ENCODE assay signal across 10 mouse cellular contexts in genomic region chr1:86538383-86538782, GRCm38 (mm10). TPM values are rescaled to one million over a fixed set of nuclear protein-coding genes. Genes with fewer than 3 reads are reported as not detected.
DNase-seq lines count a peak whose midpoint lies in the region; ATAC-seq and TF ChIP-seq lines count a peak whose summit lies in the region.
"Had no signal": no experiment of that assay in that cellular context is flagged by ENCODE, and none has a peak within 500 bp of the region (broad histone marks: within the 10 kb centered on the region; RNA-seq: fewer than 3 reads in every experiment).

No protein-coding gene starts in this region.

- TF ChIP-seq POLR2A in bone marrow, adult 2 months (IDR thresholded peaks at IDR 0.05; ENCODE audit: borderline replicate concordance, control insufficient read depth, low read depth, low read length), result no peak

- H3K9ac ChIP-seq in hindbrain, embryonic 14.5 days, result no peak overlapping the region
- H3K9ac ChIP-seq in neural tube, embryonic 15.5 days (replicated peaks), result no peak overlapping the region
- H3K9ac ChIP-seq: midbrain, embryonic 13.5 days had no signal

- H3K27ac ChIP-seq in hindbrain, embryonic 10.5 days, result no peak overlapping the region
- no peak overlapping the region for H3K27ac ChIP-seq in hindbrain, embryonic 14.5 days
- no peak overlapping the region for H3K27ac ChIP-seq in bone marrow, adult 2 months (ENCODE audit: control insufficient read depth, insufficient read depth, low read depth, low read length, poor library complexity)
- no peak overlapping the region for H3K27ac ChIP-seq in neural tube, embryonic 15.5 days (replicated peaks)
- H3K27ac ChIP-seq: midbrain, embryonic 13.5 days had no signal

- DNase-seq in hindbrain, embryonic 10.5 days (ENCODE audit: low spot score), result peak; percentile 13
- DNase-seq in hindbrain, embryonic 14.5 days (ENCODE audit: low spot score), result no peak
- DNase-seq in retina, postnatal 1 day, result peak; percentile 49
- no peak for DNase-seq in retina, embryonic 14.5 days (ENCODE audit: low spot score)
- peak; percentile 61 for DNase-seq in thymus, postnatal 14 days
- no peak for DNase-seq in left cerebral cortex, adult 8-10 months (ENCODE audit: low spot score in 2 of 2)

- H3K4me3 ChIP-seq in hindbrain, embryonic 10.5 days, result no peak overlapping the region
- H3K4me3 ChIP-seq in hindbrain, embryonic 14.5 days (replicated peaks; ENCODE audit: low read length), result no peak overlapping the region
- no peak overlapping the region for H3K4me3 ChIP-seq in bone marrow, adult 2 months (replicated peaks; ENCODE audit: control insufficient read depth, low read depth, low read length)
- H3K4me3 ChIP-seq in neural tube, embryonic 15.5 days (replicated peaks), result no peak overlapping the region
- H3K4me3 ChIP-seq: erythroblast, embryonic 14.5 days; midbrain, embryonic 13.5 days had no signal

- H3K27me3 ChIP-seq in hindbrain, embryonic 10.5 days (ENCODE audit: insufficient read depth, poor library complexity, severe bottlenecking), result no peaks in the 10 kb centered on the region
- no peaks in the 10 kb centered on the region for H3K27me3 ChIP-seq in hindbrain, embryonic 14.5 days (ENCODE audit: control insufficient read depth, insufficient read depth, low read length)
- H3K27me3 ChIP-seq in neural tube, embryonic 15.5 days (replicated peaks), result no peaks in the 10 kb centered on the region
- H3K27me3 ChIP-seq: midbrain, embryonic 13.5 days had no signal

- no peak for ATAC-seq in hindbrain, embryonic 14.5 days (ENCODE audit: low FRiP score)
- no peak for ATAC-seq in neural tube, embryonic 15.5 days (ENCODE audit: low FRiP score)
- ATAC-seq: midbrain, embryonic 13.5 days had no signal

- no peak overlapping the region for H3K4me2 ChIP-seq in hindbrain, embryonic 14.5 days (replicated peaks)
- no peak overlapping the region for H3K4me2 ChIP-seq in neural tube, embryonic 15.5 days
- H3K4me2 ChIP-seq: midbrain, embryonic 13.5 days had no signal

- peak; percentile 53 for TF ChIP-seq CTCF in bone marrow, adult 2 months (IDR thresholded peaks at IDR 0.05; ENCODE audit: control insufficient read depth, insufficient read depth, low read length)

- whole genome bisulfite sequencing in hindbrain, embryonic 10.5 days, result 65% methylated on average over 3 of the region's 3 CpGs
- WGBS in hindbrain, embryonic 14.5 days, result 61% methylated on average over 3 of the region's 3 CpGs
- WGBS in bone marrow, adult 2 months, result 87% methylated on average over 3 of the region's 3 CpGs
- 69% methylated on average over 3 of the region's 3 CpGs for WGBS in neural tube, embryonic 15.5 days

- no peaks in the 10 kb centered on the region for H3K9me3 ChIP-seq in hindbrain, embryonic 10.5 days
- no peaks in the 10 kb centered on the region for H3K9me3 ChIP-seq in hindbrain, embryonic 14.5 days (ENCODE audit: control insufficient read depth, low read length)
- H3K9me3 ChIP-seq in neural tube, embryonic 15.5 days (replicated peaks), result no peaks in the 10 kb centered on the region
- H3K9me3 ChIP-seq: midbrain, embryonic 13.5 days had no signal

- peaks cover 32% of the 10 kb centered on the region for H3K36me3 ChIP-seq in hindbrain, embryonic 10.5 days
- peaks cover 23% of the 10 kb centered on the region for H3K36me3 ChIP-seq in hindbrain, embryonic 14.5 days (replicated peaks; ENCODE audit: control insufficient read depth, insufficient read depth)
- H3K36me3 ChIP-seq in neural tube, embryonic 15.5 days, result peaks cover 15% of the 10 kb centered on the region

- no peaks in the 10 kb centered on the region for H3K4me1 ChIP-seq in hindbrain, embryonic 10.5 days (replicated peaks)
- no peaks in the 10 kb centered on the region for H3K4me1 ChIP-seq in hindbrain, embryonic 14.5 days (replicated peaks; ENCODE audit: control insufficient read depth, insufficient read depth, low read length)
- H3K4me1 ChIP-seq in bone marrow, adult 2 months (ENCODE audit: control insufficient read depth, insufficient read depth, low read length), result no peaks in the 10 kb centered on the region
- no peaks in the 10 kb centered on the region for H3K4me1 ChIP-seq in neural tube, embryonic 15.5 days
- H3K4me1 ChIP-seq: midbrain, embryonic 13.5 days had no signal

RNA-seq across cellular contexts. Expression of gene Ptma, which starts 11.9 kb away (rescaled TPM):
- polyA plus RNA-seq in hindbrain, embryonic 10.5 days (2016; fragmentation: Nextera tagmentation; extraction: Ambion mirVana), result 2,611 and 3,050 TPM in 2 replicates
- 1,567 and 1,692 TPM in 2 replicates for polyA plus RNA-seq in hindbrain, embryonic 14.5 days (2014; fragmentation: Nextera tagmentation; extraction: Ambion mirVana)
- polyA plus RNA-seq in bone marrow, adult 2 months (2011; ENCODE audit: insufficient read depth, insufficient read length, low replicate concordance, missing spikeins), result 1,145 and 1,395 TPM in 2 replicates
- total RNA-seq in left cerebral cortex, adult 8-10 months (2022), result 100 to 1,000 TPM; 407 to 432 (median 416) TPM
- 1,254 and 1,565 TPM in 2 replicates for polyA plus RNA-seq in neural tube, embryonic 15.5 days (2015; fragmentation: Nextera tagmentation; extraction: Ambion mirVana)

RNA-seq across cellular contexts. Expression of gene Pde6d, which starts 44.0 kb away (rescaled TPM):
- polyA plus RNA-seq in hindbrain, embryonic 10.5 days (2016; fragmentation: Nextera tagmentation; extraction: Ambion mirVana), result 75.1 and 87.1 TPM in 2 replicates
- 96.6 and 112 TPM in 2 replicates for polyA plus RNA-seq in hindbrain, embryonic 14.5 days (2014; fragmentation: Nextera tagmentation; extraction: Ambion mirVana)
- 11.2 and 15.6 TPM in 2 replicates for polyA plus RNA-seq in bone marrow, adult 2 months (2011; ENCODE audit: insufficient read depth, insufficient read length, low replicate concordance, missing spikeins)
- total RNA-seq in left cerebral cortex, adult 8-10 months (2022), result 10 to 100 TPM; 48.3 to 59.9 (median 53.5) TPM
- polyA plus RNA-seq in neural tube, embryonic 15.5 days (2015; fragmentation: Nextera tagmentation; extraction: Ambion mirVana), result 103 and 128 TPM in 2 replicates

RNA-seq across cellular contexts. Expression of gene Cops7b, which starts 44.3 kb away (rescaled TPM):
- polyA plus RNA-seq in hindbrain, embryonic 10.5 days (2016; fragmentation: Nextera tagmentation; extraction: Ambion mirVana), result 76.2 and 82.4 TPM in 2 replicates
- 50.5 and 55.3 TPM in 2 replicates for polyA plus RNA-seq in hindbrain, embryonic 14.5 days (2014; fragmentation: Nextera tagmentation; extraction: Ambion mirVana)
- polyA plus RNA-seq in bone marrow, adult 2 months (2011; ENCODE audit: insufficient read depth, insufficient read length, low replicate concordance, missing spikeins), result 7.3 and 19.4 TPM in 2 replicates
- total RNA-seq in left cerebral cortex, adult 8-10 months (2022), result 10 to 100 TPM; 17.0 to 24.9 (median 22.3) TPM
- 53.7 and 59.4 TPM in 2 replicates for polyA plus RNA-seq in neural tube, embryonic 15.5 days (2015; fragmentation: Nextera tagmentation; extraction: Ambion mirVana)

Comparison
In these comparisons a context has a peak if more than half of its experiments do, and no peak if none do; other contexts are left out.
1. DNase-seq: peak in hindbrain, embryonic 10.5 days (single experiment), retina, postnatal 1 day (single experiment) and thymus, postnatal 14 days (single experiment); none in hindbrain, embryonic 14.5 days (single experiment), retina, embryonic 14.5 days (single experiment) and left cerebral cortex, adult 8-10 months (0 of 2).